Comparison of ENCODE assay signal across 18 mouse cellular contexts in the genomic region with DNA sequence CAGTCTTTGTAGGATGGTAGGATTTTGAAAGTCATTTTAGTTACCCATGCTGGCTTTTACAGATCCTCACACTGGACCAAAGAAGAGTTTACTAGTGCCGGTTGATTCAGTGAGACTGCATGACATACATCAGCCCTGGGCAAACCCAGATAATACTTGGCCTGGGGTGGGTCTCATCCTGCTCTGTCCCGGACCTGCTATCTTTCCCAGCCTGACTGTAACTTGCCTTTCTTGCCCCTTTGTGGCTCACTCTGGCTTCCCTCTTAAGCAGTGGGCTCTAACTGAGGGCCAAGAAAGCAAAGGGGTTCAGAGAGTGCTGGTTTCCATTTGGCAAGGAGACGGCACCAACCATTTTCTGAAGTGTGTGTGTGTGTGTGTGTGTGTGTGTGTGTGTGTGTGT. TPM values are rescaled to one million over a fixed set of nuclear protein-coding genes. Genes with fewer than 3 reads are reported as not detected.
"Had no signal": no experiment of that assay in that cellular context is flagged by ENCODE, and none has a peak within 500 bp of the region (broad histone marks: within the 10 kb centered on the region; RNA-seq: fewer than 3 reads in every experiment).

No protein-coding gene starts in this region.

- DNase-seq: liver, embryonic 13.5 days; lung, embryonic 14.5 days; lung, postnatal 10 days; midbrain, embryonic 14.5 days; right cerebral cortex, postnatal 14 days; right cerebral cortex, postnatal 4 days; spleen, adult 18-20 months; thymus, postnatal 14 days had no signal

- H3K9me3 ChIP-seq: limb, embryonic 15.5 days; liver, embryonic 13.5 days; midbrain, embryonic 12.5 days; neural tube, embryonic 12.5 days had no signal

- H3K4me3 ChIP-seq: limb, embryonic 15.5 days; liver, embryonic 13.5 days; midbrain, embryonic 12.5 days; neural tube, embryonic 12.5 days had no signal

- H3K27me3 ChIP-seq: limb, embryonic 15.5 days; liver, embryonic 13.5 days; midbrain, embryonic 12.5 days had no signal

- H3K4me1 ChIP-seq: limb, embryonic 15.5 days; midbrain, embryonic 12.5 days; neural tube, embryonic 12.5 days had no signal

- H3K36me3 ChIP-seq: limb, embryonic 15.5 days; liver, embryonic 13.5 days; midbrain, embryonic 12.5 days; neural tube, embryonic 12.5 days had no signal

- H3K4me2 ChIP-seq: limb, embryonic 15.5 days; liver, embryonic 13.5 days; lung, embryonic 14.5 days; midbrain, embryonic 12.5 days; neural tube, embryonic 12.5 days had no signal

- H3K9ac ChIP-seq: limb, embryonic 15.5 days; liver, embryonic 13.5 days; lung, embryonic 14.5 days; midbrain, embryonic 12.5 days; neural tube, embryonic 12.5 days had no signal

- H3K27ac ChIP-seq: limb, embryonic 15.5 days; liver, embryonic 13.5 days; macrophage; midbrain, embryonic 12.5 days; neural tube, embryonic 12.5 days had no signal

RNA-seq across cellular contexts. Expression of gene Tmprss4, which starts 15.8 kb away (rescaled TPM):
- total RNA-seq: monocyte, adult 5-6 weeks had no signal
- polyA plus RNA-seq: midbrain, embryonic 12.5 days; midbrain, embryonic 14.5 days; midbrain, postnatal 0 days; neural tube, embryonic 14.5 days had no signal

RNA-seq across cellular contexts. Expression of gene BC049352, which starts 37.8 kb away (rescaled TPM):
- total RNA-seq: megakaryocyte, adult 5-6 weeks; midbrain, postnatal 0 days had no signal
- polyA plus RNA-seq: midbrain, embryonic 12.5 days; midbrain, embryonic 14.5 days; neural tube, embryonic 12.5 days; neural tube, embryonic 14.5 days; stomach, embryonic 14.5 days; stomach, embryonic 16.5 days had no signal
